Mouse (Mus musculus) C2C12 (cell line): ENCODE measurements around the gene Opa1.

Experiments used
- CTCF ChIP-seq: IDR thresholded peaks from one replicate; pipeline ENCODE4 v1.5.1; 2011; ENCODE audit not compliant: control insufficient read depth, insufficient read depth, insufficient read length
- MYOG ChIP-seq: IDR thresholded peaks from one replicate; pipeline ENCODE4 v1.6.1; 2011; ENCODE audit not compliant: control insufficient read depth, insufficient read length; ENCODE audit errors: extremely low read depth

DNA sequence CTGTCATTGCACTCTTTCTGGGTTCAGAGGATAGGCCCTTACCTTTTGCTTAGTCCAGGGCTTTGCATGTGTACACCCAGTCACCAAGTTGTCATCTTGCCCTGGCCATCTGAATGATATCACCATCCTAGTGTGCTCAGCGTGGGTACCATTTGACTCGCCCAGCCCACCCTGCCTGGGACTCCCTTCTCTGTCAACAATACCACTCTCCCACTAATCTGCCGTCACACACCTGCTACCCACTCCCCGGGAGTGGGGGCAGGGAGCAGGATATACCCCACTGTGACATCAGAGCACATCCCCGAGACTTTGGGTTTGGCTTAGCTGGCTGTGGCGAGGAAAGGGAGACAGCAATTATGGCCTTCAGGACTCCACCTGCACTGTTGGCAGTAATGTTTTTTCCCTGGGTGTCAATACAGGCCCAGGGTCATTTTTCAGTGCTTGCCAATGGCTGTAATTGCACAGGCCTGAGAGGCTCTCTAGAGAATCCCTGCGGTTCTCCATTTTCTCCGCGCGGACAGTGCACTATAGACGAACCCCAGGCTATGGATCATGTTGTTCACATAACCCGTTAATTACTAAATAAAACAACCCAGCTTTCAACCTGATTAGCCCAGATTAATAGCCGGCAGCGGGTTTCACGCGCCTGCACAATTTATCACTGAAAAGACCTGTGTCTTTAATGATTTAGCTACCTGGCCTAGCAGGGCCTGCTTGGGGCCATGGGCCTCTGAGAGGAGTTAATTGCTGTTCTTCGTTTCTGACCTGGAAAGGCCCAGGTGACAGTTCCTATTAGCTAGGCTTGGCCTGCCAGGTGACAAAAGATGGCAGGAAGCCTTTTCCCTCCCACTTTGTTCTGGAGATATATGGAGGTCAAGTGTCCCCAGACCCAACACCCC is 109.1 kb downstream of the Opa1 start:
- TF ChIP-seq MYOG (no peak), CTCF (no peak)
